In the genomic region with DNA sequence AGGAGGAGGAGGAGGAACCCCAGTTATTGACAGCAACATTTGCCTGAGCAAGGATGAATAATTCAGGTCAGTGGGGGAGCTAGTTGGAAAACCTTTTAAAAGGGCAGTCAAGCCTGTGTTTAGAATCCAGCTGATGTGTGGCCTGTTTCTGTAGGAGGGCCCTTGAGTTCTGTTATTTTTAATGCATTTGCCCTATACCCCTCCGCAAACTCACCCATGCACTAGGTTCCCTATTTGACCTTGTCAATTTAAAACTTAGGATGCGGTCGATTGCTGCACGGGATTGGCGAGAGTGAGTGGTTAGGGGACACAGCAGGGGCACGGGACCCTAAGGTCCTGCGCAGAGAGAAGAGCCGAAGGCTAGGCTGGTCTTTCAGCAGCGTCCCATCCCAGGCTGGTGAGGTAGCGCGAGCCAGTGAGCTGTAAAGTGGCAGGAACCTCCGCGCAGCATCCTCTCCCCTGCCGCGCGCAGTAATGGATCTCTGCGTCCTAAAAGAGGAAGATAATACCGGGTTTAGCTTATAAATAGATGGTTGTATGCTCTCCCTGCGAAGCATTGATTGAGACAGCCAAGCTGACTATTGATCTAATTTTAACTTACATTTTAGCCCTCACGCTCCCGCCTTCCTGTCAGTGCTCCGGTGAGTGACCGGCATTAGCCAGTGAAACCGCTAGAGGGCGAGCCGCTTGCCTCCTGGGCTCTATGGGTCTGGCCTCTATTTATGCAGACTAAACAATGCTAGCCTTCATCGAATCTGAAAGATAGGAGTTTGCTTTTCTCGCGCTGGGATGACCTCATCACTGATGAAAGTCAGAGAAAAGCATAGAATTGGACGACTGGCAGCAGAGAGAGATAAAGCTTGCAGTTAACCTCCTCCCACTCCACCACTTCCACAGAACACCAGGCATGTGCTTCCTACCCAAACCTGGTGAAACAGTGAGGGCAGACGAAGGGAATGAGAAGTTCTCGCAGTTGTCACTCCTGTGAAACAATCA, we compare ENCODE assay signal across 8 mouse cellular contexts.
A peak's percentile ranks its signal among the peaks of the same experiment; 100 is the strongest.
DNase-seq lines count a peak whose midpoint lies in the region; ATAC-seq lines count a peak whose summit lies in the region.

No protein-coding gene starts in this region.

- no peaks in the 10 kb centered on the region for H3K9me3 ChIP-seq in hindbrain, embryonic 15.5 days

- H3K36me3 ChIP-seq in hindbrain, embryonic 15.5 days = no peaks in the 10 kb centered on the region

- peak; percentile 88 for ATAC-seq in hindbrain, embryonic 15.5 days (ENCODE audit: low FRiP score, low read depth)

- DNase-seq in T-cell, adult 2 months (ENCODE audit: low spot score) = peak; percentile 57
- peak; percentile 89 to 91 for DNase-seq in cerebellum, postnatal 36 days
- DNase-seq in frontal cortex, postnatal 36 days (ENCODE audit: low spot score in 2 of 2) = peak; percentile 81 to 84
- peak; percentile 67 to 69 for DNase-seq in layer of hippocampus, postnatal 36 days
- peak; percentile 78 for DNase-seq in lung, postnatal 14 days
- peak; percentile 87 for DNase-seq in retina, embryonic 14.5 days (ENCODE audit: low spot score)
- peak; percentile 79 for DNase-seq in thymus, postnatal 25 days

- H3K4me3 ChIP-seq in hindbrain, embryonic 15.5 days = peak overlapping the region; percentile 37

- H3K9ac ChIP-seq in hindbrain, embryonic 15.5 days = peak overlapping the region; percentile 32

- peak overlapping the region; percentile 71 for H3K4me2 ChIP-seq in hindbrain, embryonic 15.5 days

- 0 out of 2 replicates have a peak overlapping the region, but pooled peaks have one; percentile 27 for H3K27ac ChIP-seq in hindbrain, embryonic 15.5 days (replicated peaks)

- WGBS in hindbrain, embryonic 15.5 days = 9% methylated on average over 32 of the region's 32 CpGs

- H3K27me3 ChIP-seq in hindbrain, embryonic 15.5 days = no peaks in the 10 kb centered on the region

- no peaks in the 10 kb centered on the region; the same call in 1 of the 2 replicates for H3K4me1 ChIP-seq in hindbrain, embryonic 15.5 days (replicated peaks)

Comparison
In these comparisons a context has a peak if more than half of its experiments do, and no peak if none do; other contexts are left out.
1. Peak in every context shown above with its lines: DNase-seq, ATAC-seq, H3K4me3 ChIP-seq and H3K27ac ChIP-seq.